Mouse (Mus musculus) liver, embryonic 13.5 days (tissue): ENCODE data around the gene Fkbp4. TPM values are rescaled to one million over a fixed set of nuclear protein-coding genes. Genes with fewer than 3 reads are reported as not detected.

Experiments
- ATAC-seq: fragments of 200-750 bp; cut with Nextera tagmentation; 2 replicates; pipeline ENCODE4 v1.8.0; 2017; ENCODE audit warnings: low read depth, mild to moderate bottlenecking, moderate number of reproducible peaks, moderate library complexity
- DNase-seq: peaks from one replicate; pipeline ENCODE4 v3.0.0; 2022
- H3K27ac ChIP-seq: fragments of 300-500 bp; sonication (generic); 2 replicates; pipeline ENCODE4 v1.5.1; 2015; ENCODE audit warnings: moderate library complexity, mild to moderate bottlenecking, inconsistent platforms
- H3K27me3 ChIP-seq: fragments of 300-500 bp; sonication (generic); 2 replicates; pipeline ENCODE4 v1.6.1; 2015; ENCODE audit warnings: mild to moderate bottlenecking, inconsistent platforms
- H3K36me3 ChIP-seq: fragments of 300-500 bp; sonication (generic); 2 replicates; pipeline ENCODE4 v1.6.1; 2015; ENCODE audit warnings: mild to moderate bottlenecking, inconsistent platforms
- H3K4me1 ChIP-seq: fragments of 300-500 bp; sonication (generic); replicated peaks from 2 replicates; pipeline ENCODE4 v1.6.1; 2015; ENCODE audit warnings: inconsistent platforms
- H3K4me2 ChIP-seq: fragments of 300-500 bp; sonication (generic); 2 replicates; pipeline ENCODE4 v1.6.1; 2015; ENCODE audit warnings: inconsistent platforms, mild to moderate bottlenecking, moderate library complexity
- H3K4me3 ChIP-seq: fragments of 300-500 bp; sonication (generic); replicated peaks from 2 replicates; pipeline ENCODE4 v1.5.1; 2015; ENCODE audit warnings: mild to moderate bottlenecking, inconsistent platforms
- H3K9ac ChIP-seq: fragments of 300-500 bp; sonication (generic); 2 replicates; pipeline ENCODE4 v1.6.1; 2015; ENCODE audit warnings: mild to moderate bottlenecking, inconsistent platforms
- H3K9me3 ChIP-seq: fragments of 300-500 bp; sonication (generic); replicated peaks from 2 replicates; pipeline ENCODE4 v1.6.1; 2016; ENCODE audit warnings: inconsistent platforms
- WGBS: fragments of 180-500 bp; shearing (Covaris S2); methylation state at CpG from one replicate; pipeline ENCODE4 v1.1.7; 2015; ENCODE audit not compliant: insufficient replicate concordance; 5-methylcytosine and 5-hydroxymethylcytosine counted together
- polyA plus RNA-seq: library from polyadenylated mRNA; unstranded; fragments of >200 nt; fragmentation: Nextera tagmentation; extraction: Ambion mirVana; gene quantifications from 2 replicates; pipeline ENCODE4 v1.2.1, GENCODE M21; 2015

Gene Fkbp4
- polyA plus RNA-seq, 1 experiment from 2014 or later = 273 TPM

DNA sequence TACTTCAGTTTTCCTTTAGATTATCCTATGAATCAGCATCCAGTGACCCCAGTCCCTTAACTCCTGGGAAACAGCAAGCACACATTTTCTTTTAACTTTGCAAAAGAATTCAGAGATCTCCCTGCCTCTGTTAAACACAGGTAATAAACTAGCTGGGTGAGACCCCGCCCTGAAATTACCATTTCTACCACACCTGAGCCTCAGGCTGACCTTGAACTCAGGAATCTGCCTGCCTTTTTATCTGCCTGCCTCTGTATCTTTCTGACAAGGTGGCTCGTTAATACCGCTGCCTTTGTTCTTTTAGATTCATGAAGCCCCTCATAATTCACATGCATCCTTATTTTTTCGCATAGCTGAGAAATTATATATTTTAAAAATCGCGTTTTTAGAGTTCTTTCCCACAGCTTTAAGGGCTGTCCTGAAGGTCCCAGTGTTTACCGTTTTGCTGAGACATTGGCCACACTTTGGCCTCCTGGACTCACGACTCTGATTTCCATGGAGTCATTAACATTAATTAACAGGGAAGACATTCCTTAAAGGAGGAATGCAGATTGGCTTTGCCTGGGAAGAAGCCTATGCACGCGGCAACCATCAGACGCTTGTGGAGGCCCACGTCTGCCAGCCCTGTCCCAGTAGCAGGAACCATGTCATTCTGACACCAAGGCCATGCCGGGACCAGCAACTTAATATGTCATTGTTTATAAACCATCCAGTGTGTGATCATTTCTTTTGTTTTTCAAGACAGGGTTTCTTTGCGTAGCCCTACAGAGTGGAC lies 22.4 kb upstream of the Fkbp4 start:
- Histone ChIP-seq H3K4me2 (no peak overlapping the region), H3K27me3 (no peaks in the 10 kb centered on the region), H3K36me3 (no peaks in the 10 kb centered on the region), H3K9ac (no peak overlapping the region), H3K4me3 (no peak overlapping the region), H3K9me3 (no peaks in the 10 kb centered on the region), H3K27ac (no peak overlapping the region), H3K4me1 (peaks cover 7% of the 10 kb centered on the region)
- DNase-seq = no peak
- WGBS = 66% methylated on average over 14 of the region's 14 CpGs
- ATAC-seq = no peak

DNA sequence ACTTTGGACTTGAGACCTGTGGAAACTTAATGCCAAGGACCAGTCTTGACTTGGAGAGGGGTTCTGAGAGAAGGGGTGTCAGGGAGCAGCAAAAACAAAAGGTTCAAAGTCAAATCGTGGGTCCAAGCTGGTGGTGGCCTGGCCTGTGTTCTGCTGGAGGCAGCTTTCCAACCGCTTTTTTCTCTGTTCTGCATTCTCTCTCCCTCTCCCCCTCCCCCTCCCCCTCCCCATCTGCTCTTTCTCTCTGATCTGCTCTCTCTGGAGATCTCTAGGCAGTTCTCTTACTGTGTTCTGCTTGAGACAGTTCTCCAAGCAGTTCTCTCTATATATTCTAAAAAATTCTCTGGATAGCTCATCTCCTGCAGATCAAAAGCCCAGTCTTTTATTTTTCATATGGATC lies 21.8 kb upstream of the Fkbp4 start:
- Histone ChIP-seq H3K4me2 (no peak overlapping the region), H3K9me3 (no peaks in the 10 kb centered on the region), H3K36me3 (no peaks in the 10 kb centered on the region), H3K9ac (no peak overlapping the region), H3K4me1 (peaks cover under 1% of the 10 kb centered on the region), H3K27me3 (no peaks in the 10 kb centered on the region), H3K27ac (no peak overlapping the region), H3K4me3 (no peak overlapping the region)
- DNase-seq = no peak
- no peak for ATAC-seq
- 30% methylated on average over 2 of the region's 2 CpGs for WGBS

GRCm38 (mm10) chr6:128457186-128457585 lies 18.7 kb upstream of the Fkbp4 start:
- H3K27ac ChIP-seq = no peak overlapping the region
- ATAC-seq (no peak), DNase-seq (no peak)
- H3K4me3 ChIP-seq = no peak overlapping the region
- WGBS = 70% methylated on average over 5 of the region's 5 CpGs
- H3K4me2 ChIP-seq = no peak overlapping the region
- no peak overlapping the region for H3K9ac ChIP-seq
- no peaks in the 10 kb centered on the region for H3K4me1 ChIP-seq
- H3K27me3 ChIP-seq = no peaks in the 10 kb centered on the region
- no peaks in the 10 kb centered on the region for H3K9me3 ChIP-seq
- no peaks in the 10 kb centered on the region for H3K36me3 ChIP-seq

DNA sequence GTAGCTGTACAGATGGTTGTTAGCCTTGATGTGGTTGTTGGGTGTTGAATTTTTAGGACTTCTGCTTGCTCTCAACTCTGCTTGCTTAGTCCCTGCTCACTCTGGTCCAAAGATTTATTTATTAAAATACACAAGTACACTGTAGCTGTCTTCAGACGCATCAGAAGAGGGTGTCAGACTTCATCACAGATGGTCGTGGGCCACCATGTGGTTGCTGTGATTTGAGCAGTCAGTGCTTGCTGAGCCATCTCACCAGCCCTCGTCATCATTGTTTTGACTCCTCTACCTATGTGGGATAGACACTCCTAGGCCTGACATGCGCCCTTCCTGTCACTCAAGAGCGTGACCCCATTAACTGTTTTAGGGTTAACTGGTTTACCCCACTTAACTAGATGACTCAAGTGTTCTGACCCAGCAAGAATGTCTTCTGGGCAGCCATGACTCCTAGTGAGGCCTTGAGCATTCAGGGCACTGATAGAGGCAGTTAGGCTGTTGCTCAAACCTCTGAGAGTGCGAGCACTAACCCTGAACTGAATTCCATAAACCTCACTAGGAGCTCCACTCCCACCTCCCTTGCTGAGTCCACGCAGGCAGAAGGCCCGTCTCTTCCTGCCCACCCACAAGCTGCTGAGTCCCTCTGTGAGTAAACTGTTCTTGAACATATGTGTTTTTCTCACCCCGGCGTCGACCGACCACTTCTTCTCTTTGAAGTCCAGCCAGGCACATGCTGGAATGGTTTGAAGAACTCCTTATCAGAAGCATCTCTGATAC lies 17.5 kb upstream of the Fkbp4 start:
- Histone ChIP-seq H3K4me2 (no peak overlapping the region), H3K4me3 (no peak overlapping the region), H3K9me3 (no peaks in the 10 kb centered on the region), H3K36me3 (no peaks in the 10 kb centered on the region), H3K4me1 (no peaks in the 10 kb centered on the region), H3K9ac (no peak overlapping the region), H3K27ac (no peak overlapping the region), H3K27me3 (no peaks in the 10 kb centered on the region)
- 63% methylated on average over 12 of the region's 12 CpGs for whole genome bisulfite sequencing
- DNase-seq (no peak), ATAC-seq (no peak)

GRCm38 (mm10) chr6:128447063-128447462 lies 8.6 kb upstream of the Fkbp4 start:
- H3K36me3 ChIP-seq = no peaks in the 10 kb centered on the region
- no peak overlapping the region for H3K27ac ChIP-seq
- H3K4me1 ChIP-seq = peaks cover 13% of the 10 kb centered on the region
- no peak overlapping the region for H3K9ac ChIP-seq
- no peak for ATAC-seq
- WGBS = 81% methylated on average over 5 of the region's 5 CpGs
- H3K4me3 ChIP-seq = no peak overlapping the region
- no peaks in the 10 kb centered on the region for H3K27me3 ChIP-seq
- no peaks in the 10 kb centered on the region for H3K9me3 ChIP-seq
- no peak overlapping the region for H3K4me2 ChIP-seq
- no peak for DNase-seq

GRCm38 (mm10) chr6:128445761-128446535 lies 7.5 kb upstream of the Fkbp4 start:
- H3K27ac ChIP-seq = no peak overlapping the region
- ATAC-seq (peak; percentile 62; the same call in 1 of the 2 replicates), DNase-seq (no peak)

GRCm38 (mm10) chr6:128440238-128440637 lies 1.8 kb upstream of the Fkbp4 start:
- WGBS = 81% methylated on average over 2 of the region's 2 CpGs
- peak; percentile 18 for DNase-seq
- no peak overlapping the region for H3K4me3 ChIP-seq
- H3K4me2 ChIP-seq = no peak overlapping the region
- ATAC-seq = peak; percentile 4; the same call in 1 of the 2 replicates
- no peak overlapping the region for H3K9ac ChIP-seq
- H3K36me3 ChIP-seq = peaks cover 15% of the 10 kb centered on the region
- H3K9me3 ChIP-seq = no peaks in the 10 kb centered on the region
- H3K27ac ChIP-seq = no peak overlapping the region
- peaks cover 50% of the 10 kb centered on the region for H3K4me1 ChIP-seq
- H3K27me3 ChIP-seq = no peaks in the 10 kb centered on the region

More at GRCm38 (mm10) chr6:128445761-128446535, 7.5 kb upstream of the Fkbp4 start:
- no peaks in the 10 kb centered on the region for H3K27me3 ChIP-seq
- H3K36me3 ChIP-seq = no peaks in the 10 kb centered on the region
- peak overlapping the region; percentile 47 for H3K4me2 ChIP-seq
- H3K4me3 ChIP-seq = peak overlapping the region; percentile 7; the same call in 1 of the 2 replicates
- 15% methylated on average over 14 of the region's 14 CpGs for WGBS
- no peaks in the 10 kb centered on the region for H3K9me3 ChIP-seq
- H3K9ac ChIP-seq = peak overlapping the region; percentile 18; the same call in 1 of the 2 replicates
- peaks cover 13% of the 10 kb centered on the region for H3K4me1 ChIP-seq

DNA sequence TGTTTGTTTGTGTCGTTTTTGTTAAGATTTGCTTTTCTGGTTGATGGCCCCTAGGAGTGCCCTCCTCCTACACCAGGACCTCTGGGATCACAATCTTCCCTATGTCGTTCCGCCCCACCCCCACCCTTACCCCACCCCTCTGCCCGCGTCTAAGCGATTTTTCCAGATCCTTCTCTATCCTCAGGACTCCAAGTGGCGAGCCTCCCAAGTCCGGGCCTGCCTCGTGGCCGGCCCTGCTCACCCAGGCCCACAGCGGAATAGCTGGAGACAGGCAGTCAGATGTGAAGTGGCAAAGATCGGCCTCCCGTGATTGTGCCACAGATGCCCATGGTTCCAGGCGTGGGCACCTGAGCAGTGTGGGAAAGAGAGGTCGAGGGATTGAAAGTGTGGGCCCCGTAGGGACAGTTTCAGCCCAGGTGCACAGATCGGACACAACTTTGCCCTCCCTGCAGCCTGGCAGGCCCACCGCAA lies 429 bp upstream of the Fkbp4 start:
- Histone ChIP-seq H3K36me3 (peaks cover 29% of the 10 kb centered on the region), H3K4me1 (peaks cover 47% of the 10 kb centered on the region), H3K9me3 (no peaks in the 10 kb centered on the region), H3K9ac (peak overlapping the region; percentile 96), H3K27me3 (no peaks in the 10 kb centered on the region), H3K4me3 (peak overlapping the region; percentile 93), H3K4me2 (peak overlapping the region; percentile 99), H3K27ac (peak overlapping the region; percentile 67)
- DNase-seq = peak; percentile 27
- 20% methylated on average over 18 of the region's 18 CpGs for WGBS
- peak; percentile 52 for ATAC-seq

GRCm38 (mm10) chr6:128437731-128438316 lies 653 bp downstream of the Fkbp4 start:
- Histone ChIP-seq H3K36me3 (peaks cover 40% of the 10 kb centered on the region), H3K4me1 (peaks cover 47% of the 10 kb centered on the region), H3K9ac (peak overlapping the region; percentile 96), H3K27me3 (no peaks in the 10 kb centered on the region), H3K4me3 (peak overlapping the region; percentile 93), H3K27ac (peak overlapping the region; percentile 90), H3K9me3 (no peaks in the 10 kb centered on the region), H3K4me2 (peak overlapping the region; percentile 99)
- under 1% methylated on average over 52 of the region's 52 CpGs for WGBS
- peak; percentile 52 for DNase-seq
- ATAC-seq = peak; percentile 70

DNA sequence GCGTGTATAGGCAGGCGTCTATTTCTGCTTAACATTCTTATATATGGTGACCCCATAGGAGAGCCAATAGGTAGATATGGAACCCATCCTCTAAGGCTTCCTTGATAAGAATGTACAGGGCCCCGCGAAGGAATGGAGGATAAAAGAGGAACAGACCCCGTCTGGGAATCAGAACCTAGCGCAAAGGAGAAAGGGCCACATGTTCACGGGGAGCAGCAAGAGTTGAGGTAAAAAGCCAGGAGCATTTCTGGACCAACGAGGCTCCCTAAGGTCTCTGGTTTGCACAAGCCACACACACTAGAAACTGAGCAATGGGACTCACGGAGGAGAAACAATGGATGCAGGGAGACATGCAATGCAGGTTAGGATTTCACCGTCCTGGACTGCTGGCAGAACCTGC lies 1.2 kb downstream of the Fkbp4 start:
- Histone ChIP-seq H3K9me3 (no peaks in the 10 kb centered on the region), H3K4me1 (peaks cover 47% of the 10 kb centered on the region), H3K4me3 (peak overlapping the region; percentile 93), H3K9ac (peak overlapping the region; percentile 96), H3K36me3 (peaks cover 45% of the 10 kb centered on the region), H3K27ac (peak overlapping the region; percentile 90), H3K4me2 (peak overlapping the region; percentile 99), H3K27me3 (no peaks in the 10 kb centered on the region)
- ATAC-seq (no peak), DNase-seq (no peak)
- WGBS = under 1% methylated on average over 10 of the region's 10 CpGs
